Mouse (Mus musculus): ENCODE measurements at regions not wholly inside any gene's neighbourhood (a gene's known extent, or its start where the extent isn't known, plus 50 kb on each side); places are given as distances from the start of the nearest gene placed in this dataset.

DNA sequence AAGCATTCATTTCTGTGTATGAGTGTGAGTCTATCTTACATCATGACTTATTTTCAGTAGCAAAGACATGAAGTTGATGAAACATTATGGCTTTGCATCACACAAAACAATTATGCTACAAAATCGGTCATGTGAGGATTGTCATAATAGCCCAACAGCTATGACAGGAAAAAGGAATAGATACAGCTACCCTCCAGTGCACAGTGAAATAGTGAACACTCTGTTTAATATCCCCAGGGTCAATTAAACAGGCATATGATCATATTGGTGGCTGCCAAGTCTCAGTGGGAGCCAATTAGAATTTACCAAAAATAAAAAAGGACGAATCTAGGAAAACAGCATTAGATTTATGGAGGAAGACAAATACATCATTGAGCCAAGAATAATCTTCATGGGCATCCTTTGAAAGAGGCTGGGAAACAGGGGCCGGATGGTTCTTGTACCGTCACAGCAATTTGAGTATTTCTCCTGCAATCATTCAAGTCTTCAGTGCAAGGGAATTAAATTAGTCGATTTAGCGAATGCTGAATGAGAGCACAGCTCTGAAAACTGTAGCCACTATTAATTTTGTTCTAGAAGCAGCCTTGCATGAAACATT, 123.8 kb upstream of the Etl4 start:
- 79% methylated on average over 6 of the region's 6 CpGs for WGBS
- Histone ChIP-seq H3K27ac (ENCODE audit: low read length) (no peak overlapping the region), H3K27me3 (ENCODE audit: control insufficient read depth, insufficient read depth, low read length) (no peaks in the 10 kb centered on the region), H3K4me3 (ENCODE audit: low read depth, low read length) (no peak overlapping the region), H3K9ac (replicated peaks; ENCODE audit: low read depth, low read length) (no peak overlapping the region), H3K4me2 (replicated peaks; ENCODE audit: low read depth, low read length) (no peak overlapping the region), H3K9me3 (ENCODE audit: control insufficient read depth, low read depth, low read length) (no peaks in the 10 kb centered on the region), H3K36me3 (ENCODE audit: control insufficient read depth, insufficient read depth, low read length) (no peaks in the 10 kb centered on the region), H3K4me1 (ENCODE audit: control insufficient read depth, insufficient read depth, low read length) (no peaks in the 10 kb centered on the region)
- no peak for ATAC-seq (ENCODE audit: insufficient number of reproducible peaks, insufficient read depth, low FRiP score, low read depth)

DNA sequence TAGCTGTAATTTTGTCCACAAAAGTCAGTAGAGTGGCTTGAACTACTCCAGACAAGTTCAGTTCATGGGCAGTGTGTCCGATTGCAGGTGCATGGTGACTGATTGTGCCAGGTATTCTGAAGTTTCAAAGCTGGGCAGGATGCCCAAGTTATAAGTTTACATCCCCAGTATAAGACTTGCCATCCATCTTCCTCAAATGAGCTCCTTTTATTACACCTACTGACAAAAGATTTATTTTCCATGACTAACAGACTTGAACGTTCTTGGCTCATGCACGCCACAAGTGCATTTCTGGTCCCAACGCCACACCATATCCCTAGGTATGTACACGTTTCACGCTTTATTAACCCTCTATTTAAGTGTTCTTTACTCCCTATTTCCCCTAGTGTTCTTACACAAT, 117.4 kb upstream of the Etl4 start:
- Histone ChIP-seq H3K9ac (replicated peaks; ENCODE audit: low read depth, low read length) (no peak overlapping the region), H3K27me3 (ENCODE audit: control insufficient read depth, insufficient read depth, low read length) (no peaks in the 10 kb centered on the region), H3K36me3 (ENCODE audit: control insufficient read depth, insufficient read depth, low read length) (no peaks in the 10 kb centered on the region), H3K4me1 (ENCODE audit: control insufficient read depth, insufficient read depth, low read length) (no peaks in the 10 kb centered on the region), H3K4me2 (replicated peaks; ENCODE audit: low read depth, low read length) (no peak overlapping the region), H3K9me3 (ENCODE audit: control insufficient read depth, low read depth, low read length) (no peaks in the 10 kb centered on the region), H3K4me3 (ENCODE audit: low read depth, low read length) (no peak overlapping the region), H3K27ac (ENCODE audit: low read length) (no peak overlapping the region)
- 70% methylated on average over 6 of the region's 6 CpGs for WGBS
- no peak for ATAC-seq (ENCODE audit: insufficient number of reproducible peaks, insufficient read depth, low FRiP score, low read depth)

DNA sequence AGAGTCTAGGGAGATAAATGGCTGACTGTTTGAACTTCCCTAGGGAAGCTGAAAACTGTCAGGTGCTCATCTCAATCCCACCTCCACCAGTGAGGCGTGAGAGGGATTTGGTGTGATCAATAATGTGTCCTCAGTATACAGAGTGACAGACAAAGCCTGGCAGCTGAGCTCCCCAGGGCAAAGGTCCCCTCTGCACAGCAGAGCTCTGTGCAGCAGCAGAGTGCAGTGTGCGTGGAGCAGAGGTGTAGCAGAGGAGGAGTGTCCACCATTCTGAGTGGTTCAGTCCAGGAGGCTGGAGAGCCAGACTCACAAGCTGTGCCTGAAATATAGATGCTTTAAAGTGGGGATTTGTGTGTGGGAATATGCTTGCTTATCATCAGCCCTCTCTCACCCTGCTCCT, 112.8 kb upstream of the Etl4 start:
- Histone ChIP-seq H3K27ac (ENCODE audit: low read length) (no peak overlapping the region), H3K36me3 (ENCODE audit: control insufficient read depth, insufficient read depth, low read length) (no peaks in the 10 kb centered on the region), H3K9me3 (ENCODE audit: control insufficient read depth, low read depth, low read length) (no peaks in the 10 kb centered on the region), H3K27me3 (ENCODE audit: control insufficient read depth, insufficient read depth, low read length) (no peaks in the 10 kb centered on the region), H3K4me3 (ENCODE audit: low read depth, low read length) (no peak overlapping the region), H3K4me1 (ENCODE audit: control insufficient read depth, insufficient read depth, low read length) (no peaks in the 10 kb centered on the region), H3K9ac (replicated peaks; ENCODE audit: low read depth, low read length) (no peak overlapping the region), H3K4me2 (replicated peaks; ENCODE audit: low read depth, low read length) (no peak overlapping the region)
- no peak for ATAC-seq (ENCODE audit: insufficient number of reproducible peaks, insufficient read depth, low FRiP score, low read depth)
- WGBS, result 12% methylated on average over 2 of the region's 2 CpGs

All from stomach, embryonic 14.5 days (tissue).